Mouse (Mus musculus) T-helper 1 cell (primary cell): ENCODE results near the gene Sun1.

Experiments used
- in situ Hi-C: fragments of 300-600 bp; cut with MboI, MseI; formaldehyde crosslinking; loops from one replicate; pipeline ENCODE4 v1.15.1; 2025; ENCODE audit warnings: high pct_unique_total_duplicates

Sun1 gene

GRCm38 (mm10) chr5:139206525-139206924, 6.1 kb downstream of the Sun1 start:
- in situ Hi-C loops: no loop called here

GRCm38 (mm10) chr5:139208183-139208582, 7.7 kb downstream of the Sun1 start:
- in situ Hi-C loops: no loop called here

- in situ Hi-C loops: no loop called here
These were observed 8.6 kb downstream of the Sun1 start for GRCm38 (mm10) chr5:139208871-139209684.

GRCm38 (mm10) chr5:139209685-139210026, 9.2 kb downstream of the Sun1 start:
- in situ Hi-C loops: no loop called here

GRCm38 (mm10) chr5:139211737-139212385, 11.4 kb downstream of the Sun1 start:
- in situ Hi-C loops: no loop called here

GRCm38 (mm10) chr5:139214298-139214697, 13.9 kb downstream of the Sun1 start:
- in situ Hi-C loops: no loop called here

- in situ Hi-C loops: no loop called here
These were observed 14.7 kb downstream of the Sun1 start for GRCm38 (mm10) chr5:139215184-139215583.

- in situ Hi-C loops: no loop called here
These were observed 15.7 kb downstream of the Sun1 start for GRCm38 (mm10) chr5:139216121-139216520.

GRCm38 (mm10) chr5:139216774-139217173, 16.3 kb downstream of the Sun1 start:
- in situ Hi-C loops: no loop called here

GRCm38 (mm10) chr5:139220006-139220515, 19.6 kb downstream of the Sun1 start:
- in situ Hi-C loops: no loop called here

- in situ Hi-C loops: no loop called here
These were observed 20.2 kb downstream of the Sun1 start for GRCm38 (mm10) chr5:139220610-139221009.

GRCm38 (mm10) chr5:139223331-139223730, 22.9 kb downstream of the Sun1 start:
- in situ Hi-C loops: no loop called here

- in situ Hi-C loops: no loop called here
These were observed 26.8 kb downstream of the Sun1 start for GRCm38 (mm10) chr5:139227236-139227635.

- in situ Hi-C loops: no loop called here
These were observed 27.2 kb downstream of the Sun1 start for GRCm38 (mm10) chr5:139227645-139228044.

- in situ Hi-C loops: no loop called here
These were observed 27.9 kb downstream of the Sun1 start for GRCm38 (mm10) chr5:139228318-139228717.

GRCm38 (mm10) chr5:139229716-139230115, 29.3 kb downstream of the Sun1 start:
- in situ Hi-C loops: no loop called here

- in situ Hi-C loops: no loop called here
These were observed 31.6 kb downstream of the Sun1 start for GRCm38 (mm10) chr5:139232083-139232482.

- in situ Hi-C loops: no loop called here
These were observed 34.0 kb downstream of the Sun1 start for GRCm38 (mm10) chr5:139234423-139234822.

GRCm38 (mm10) chr5:139237436-139237835, 37.0 kb downstream of the Sun1 start:
- in situ Hi-C loops: no loop called here

- in situ Hi-C loops: no loop called here
These were observed 40.8 kb downstream of the Sun1 start for GRCm38 (mm10) chr5:139241022-139241761.

GRCm38 (mm10) chr5:139243384-139243783, 42.9 kb downstream of the Sun1 start:
- in situ Hi-C loops: no loop called here

GRCm38 (mm10) chr5:139247767-139248166, 47.3 kb downstream of the Sun1 start:
- in situ Hi-C loops: no loop called here
